Mouse (Mus musculus) cerebellum, adult 18-20 months (tissue): ENCODE measurements around the gene Slco4a1.

ENCODE experiments used
- DNase-seq, 2 experiments: peaks; one replicate each; pipeline ENCODE4 v3.0.0; 2021

Slco4a1 gene

DNA sequence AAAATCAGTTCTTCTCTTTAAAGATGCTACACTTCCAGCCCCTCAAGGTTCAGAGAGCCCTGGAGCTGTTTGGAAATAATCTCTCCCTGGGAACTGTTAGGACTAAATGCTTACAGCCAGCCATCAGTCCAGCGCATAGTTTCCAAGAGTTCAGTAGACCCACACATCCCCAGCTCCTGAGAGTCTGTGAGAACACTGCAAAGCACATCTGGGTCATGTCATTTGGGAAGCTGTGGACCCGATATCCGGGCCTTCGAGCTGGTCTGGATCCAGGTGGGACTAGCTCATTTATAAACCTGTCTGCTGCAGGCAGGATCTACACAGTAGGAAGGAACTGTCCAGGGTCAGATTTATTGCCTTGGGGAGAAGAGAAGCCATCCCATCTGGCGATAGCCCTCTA is 54.8 kb downstream of the Slco4a1 start:
- DNase-seq: no peak

DNA sequence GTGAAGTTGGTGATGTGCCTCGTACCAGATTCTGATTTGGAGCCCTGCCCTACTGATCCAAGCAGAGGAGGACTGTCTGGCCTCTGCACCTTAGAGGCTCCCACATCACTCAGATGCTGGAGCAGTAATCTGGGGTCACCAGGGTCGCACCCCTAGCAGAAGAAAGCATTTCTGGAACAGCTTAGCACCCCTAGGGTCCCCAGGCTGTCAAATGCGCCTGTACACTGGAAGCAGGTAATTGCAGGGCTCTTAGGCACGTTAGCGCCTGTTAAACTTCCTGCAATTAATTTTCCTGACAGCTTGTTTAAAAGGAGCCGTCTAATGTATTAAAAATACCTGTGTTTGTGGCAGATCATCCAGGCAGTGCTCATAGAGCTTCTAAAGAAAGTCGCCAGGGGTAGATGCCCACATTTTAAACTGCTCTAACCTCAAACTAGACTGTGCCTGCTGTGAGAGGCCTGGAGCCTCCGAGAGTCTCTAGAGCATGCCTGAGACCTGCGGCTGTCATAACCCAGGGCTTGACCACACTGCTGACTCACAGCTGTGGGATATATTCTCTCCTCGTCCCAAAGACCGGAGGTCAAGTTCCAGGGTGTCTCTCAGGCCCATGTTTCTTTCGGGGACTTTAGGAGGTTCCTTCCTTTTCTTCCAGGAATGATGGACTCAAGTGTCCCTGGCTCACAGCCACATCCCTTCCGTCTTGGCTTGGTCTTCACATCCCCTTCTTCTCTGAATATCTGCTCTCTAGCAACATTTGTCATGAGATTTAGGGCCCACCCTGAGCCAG is 56.0 kb downstream of the Slco4a1 start:
- no peak for DNase-seq

DNA sequence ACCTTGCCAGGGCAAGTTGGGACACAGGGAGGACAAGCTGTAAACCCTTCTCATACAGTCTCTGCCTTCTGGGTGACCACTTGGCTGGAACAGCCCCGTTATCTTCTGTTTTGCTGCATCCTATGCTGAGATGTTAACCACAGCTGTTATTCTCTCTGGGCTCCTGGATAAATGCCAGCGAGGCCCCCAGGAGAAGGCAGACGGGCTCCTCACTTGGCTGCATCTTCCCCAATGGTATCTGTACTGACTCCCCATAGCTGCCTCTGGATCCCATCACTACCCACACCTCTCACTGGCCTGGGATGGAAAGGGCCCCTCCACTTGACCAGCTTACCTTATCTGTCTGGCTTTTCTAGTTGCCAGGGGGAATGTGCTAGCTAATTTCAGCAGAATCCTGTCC is 57.0 kb downstream of the Slco4a1 start:
- no peak for DNase-seq

DNA sequence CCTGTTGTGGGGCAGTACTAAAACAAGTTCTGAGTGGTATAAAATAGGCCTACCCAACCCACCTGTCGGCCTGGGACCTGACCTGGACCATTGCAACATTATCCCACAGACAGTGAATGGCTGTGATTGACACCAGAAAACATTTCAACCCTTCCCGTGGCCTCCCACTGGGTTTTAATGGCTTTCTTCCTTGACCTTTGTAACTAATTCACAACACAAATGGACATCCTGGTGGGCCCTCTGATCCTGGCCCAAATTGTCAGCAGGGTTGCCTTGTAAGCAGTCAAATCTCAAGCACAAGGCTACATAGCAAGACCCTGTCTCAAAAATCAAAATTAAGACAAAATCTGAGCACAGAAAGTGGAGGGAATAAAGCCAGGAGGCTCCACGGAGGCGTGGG is 57.8 kb downstream of the Slco4a1 start:
- DNase-seq: no peak

DNA sequence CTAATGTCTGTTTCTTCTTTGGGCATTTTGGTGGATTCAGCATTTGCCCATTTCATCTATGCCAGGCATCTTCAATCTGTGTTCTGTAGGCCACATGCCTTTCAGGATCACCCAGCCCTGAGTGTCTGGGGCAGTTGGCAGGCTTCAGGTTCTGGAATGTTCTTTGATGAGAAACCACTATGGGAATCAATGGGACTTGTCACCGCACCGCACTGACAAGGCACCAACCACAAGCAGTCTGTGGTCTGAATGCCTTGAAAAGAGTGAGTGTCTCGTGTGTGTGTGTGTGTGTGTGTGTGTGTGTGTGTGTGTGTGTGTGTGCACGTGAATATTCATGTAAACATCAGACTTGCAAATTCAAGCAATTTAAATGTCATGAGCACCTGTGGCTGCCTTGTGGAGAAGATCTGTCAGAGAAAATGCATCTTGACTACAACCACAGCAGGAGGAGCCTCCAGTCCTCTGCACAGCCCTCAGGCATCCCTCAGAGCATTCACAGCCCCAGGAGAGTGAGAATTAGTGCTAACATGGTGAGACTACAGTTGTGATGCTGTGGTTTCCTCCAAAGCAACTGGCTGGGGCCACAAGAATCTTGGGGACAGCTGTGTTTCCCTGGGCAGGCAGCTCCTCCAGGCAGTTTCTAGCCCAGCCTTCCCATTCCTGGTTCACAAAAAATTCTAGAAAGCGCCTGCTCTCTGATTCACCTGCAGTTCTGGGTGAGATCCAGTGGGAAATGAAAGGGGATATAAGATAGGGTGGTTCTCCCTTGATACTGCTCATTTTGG is 65.6 kb downstream of the Slco4a1 start:
- no peak for DNase-seq

DNA sequence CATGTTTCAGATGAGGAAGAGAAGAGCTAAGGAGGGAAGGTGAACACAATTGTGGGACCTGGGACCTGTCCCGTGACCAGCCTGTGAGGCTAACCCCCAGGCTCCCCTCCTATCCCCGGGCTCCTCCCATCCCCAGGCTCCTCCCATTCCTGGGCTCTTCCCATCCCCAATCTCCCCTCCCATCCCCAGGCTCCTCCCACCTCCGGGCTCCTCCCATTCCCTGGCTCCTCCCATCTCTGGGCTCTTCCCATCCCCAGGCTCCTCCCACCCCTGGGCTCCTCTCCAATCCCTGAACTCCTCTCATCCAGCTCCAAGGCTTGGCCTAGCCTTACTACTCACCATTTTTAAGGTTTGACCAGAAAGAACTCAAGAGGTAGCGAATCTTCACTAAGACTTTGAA is 66.8 kb downstream of the Slco4a1 start:
- DNase-seq: no peak
